Comparison of ENCODE assay signal across 11 mouse cellular contexts in the genomic region with DNA sequence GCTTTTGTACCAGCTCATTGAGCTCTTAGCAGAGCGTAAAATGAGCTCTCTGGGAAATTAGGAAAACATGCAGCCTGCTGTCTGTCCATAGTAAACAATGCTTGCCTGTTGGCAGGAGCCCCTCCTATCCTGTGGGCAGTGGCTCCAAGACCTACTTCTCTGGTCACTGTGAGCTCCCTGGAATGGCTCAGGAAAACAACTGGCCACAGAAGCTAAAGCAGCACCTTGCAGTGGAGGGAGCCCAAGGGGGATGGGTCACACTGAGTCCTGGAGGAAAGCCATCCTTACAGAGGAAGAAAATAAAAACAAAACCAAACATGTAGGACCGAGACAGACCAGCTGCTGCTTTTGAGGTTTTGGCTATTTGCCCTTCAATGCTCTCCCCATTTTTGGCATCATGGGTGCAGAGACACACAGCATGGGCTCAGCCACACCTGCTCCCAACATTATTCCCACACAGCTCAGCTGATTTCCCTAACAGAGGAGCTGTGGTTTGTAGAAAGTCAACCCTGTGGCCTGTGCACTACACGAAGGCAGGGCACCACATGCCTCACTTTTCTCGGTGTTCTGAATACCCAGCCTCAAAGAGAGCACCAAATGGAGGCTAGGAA. TPM values are rescaled to one million over a fixed set of nuclear protein-coding genes. Genes with fewer than 3 reads are reported as not detected.
DNase-seq lines count a peak whose midpoint lies in the region; ATAC-seq and TF ChIP-seq lines count a peak whose summit lies in the region.
"Had no signal": no experiment of that assay in that cellular context is flagged by ENCODE, and none has a peak within 500 bp of the region (broad histone marks: within the 10 kb centered on the region; RNA-seq: fewer than 3 reads in every experiment).

No protein-coding gene starts in this region.

- WGBS in kidney, postnatal 0 days = 15% methylated on average over 4 of the region's 4 CpGs
- WGBS in embryonic facial prominence, embryonic 14.5 days = 28% methylated on average over 4 of the region's 4 CpGs
- WGBS in midbrain, embryonic 16.5 days = 41% methylated on average over 4 of the region's 4 CpGs

- H3K4me2 ChIP-seq in kidney, postnatal 0 days (ENCODE audit: low read length) = no peak overlapping the region
- H3K4me2 ChIP-seq in embryonic facial prominence, embryonic 14.5 days (ENCODE audit: low read depth, low read length) = no peak overlapping the region
- H3K4me2 ChIP-seq in midbrain, embryonic 16.5 days (ENCODE audit: low read length) = no peak overlapping the region

- H3K27me3 ChIP-seq in kidney, postnatal 0 days (ENCODE audit: insufficient read depth, low read length) = no peaks in the 10 kb centered on the region
- H3K27me3 ChIP-seq in embryonic facial prominence, embryonic 14.5 days (replicated peaks; ENCODE audit: control insufficient read depth, insufficient read depth, low read length) = no peaks in the 10 kb centered on the region
- no peaks in the 10 kb centered on the region for H3K27me3 ChIP-seq in midbrain, embryonic 16.5 days (ENCODE audit: control insufficient read depth, insufficient read depth, low read depth, low read length)

- ATAC-seq in kidney, postnatal 0 days (replicated peaks; ENCODE audit: low FRiP score, low read depth) = peak; percentile 49; the same call in 1 of the 2 replicates
- ATAC-seq in embryonic facial prominence, embryonic 14.5 days (ENCODE audit: low read depth) = peak; percentile 47; the same call in 1 of the 2 replicates
- 0 out of 2 replicates have a peak, but pooled peaks have one; percentile 54 for ATAC-seq in midbrain, embryonic 16.5 days

- no peak overlapping the region for H3K4me3 ChIP-seq in kidney, postnatal 0 days (replicated peaks; ENCODE audit: low read depth, low read length)
- H3K4me3 ChIP-seq in embryonic facial prominence, embryonic 14.5 days (ENCODE audit: low read depth, low read length) = no peak overlapping the region
- H3K4me3 ChIP-seq in midbrain, embryonic 16.5 days (ENCODE audit: low read depth, low read length) = no peak overlapping the region
- H3K4me3 ChIP-seq: left cerebral cortex, adult 2 months had no signal

- peaks cover 8% of the 10 kb centered on the region; the same call in 1 of the 2 replicates for H3K4me1 ChIP-seq in kidney, postnatal 0 days (replicated peaks; ENCODE audit: insufficient read depth, low read length)
- H3K4me1 ChIP-seq in embryonic facial prominence, embryonic 14.5 days (ENCODE audit: control insufficient read depth, insufficient read depth, low read length) = no peaks in the 10 kb centered on the region
- H3K4me1 ChIP-seq in midbrain, embryonic 16.5 days (ENCODE audit: control insufficient read depth, insufficient read depth, low read length) = peaks cover 8% of the 10 kb centered on the region; the same call in 1 of the 2 replicates

- no peak overlapping the region for H3K27ac ChIP-seq in kidney, postnatal 0 days
- no peak overlapping the region for H3K27ac ChIP-seq in embryonic facial prominence, embryonic 14.5 days (replicated peaks; ENCODE audit: low read depth, low read length)
- H3K27ac ChIP-seq in midbrain, embryonic 16.5 days (ENCODE audit: low read length) = no peak overlapping the region
- H3K27ac ChIP-seq: left cerebral cortex, adult 2 months; liver, embryonic 14.5 days had no signal

- no peaks in the 10 kb centered on the region for H3K36me3 ChIP-seq in kidney, postnatal 0 days (ENCODE audit: insufficient read depth, low read length)
- H3K36me3 ChIP-seq in embryonic facial prominence, embryonic 14.5 days (ENCODE audit: control insufficient read depth, insufficient read depth, low read length) = no peaks in the 10 kb centered on the region
- H3K36me3 ChIP-seq in midbrain, embryonic 16.5 days (ENCODE audit: control insufficient read depth, insufficient read depth, low read length) = no peaks in the 10 kb centered on the region

- TF ChIP-seq CTCF in kidney, postnatal 0 days (IDR thresholded peaks at IDR 0.05; ENCODE audit: low read depth) = no peak
- no peak for TF ChIP-seq CTCF in brain, embryonic 14.5 days (IDR thresholded peaks at IDR 0.05; ENCODE audit: borderline replicate concordance, extremely low read depth, insufficient read depth, insufficient read length)

- H3K9me3 ChIP-seq in kidney, postnatal 0 days (replicated peaks; ENCODE audit: low read length) = no peaks in the 10 kb centered on the region
- no peaks in the 10 kb centered on the region for H3K9me3 ChIP-seq in embryonic facial prominence, embryonic 14.5 days (ENCODE audit: control insufficient read depth, low read length)
- H3K9me3 ChIP-seq in midbrain, embryonic 16.5 days (replicated peaks; ENCODE audit: control insufficient read depth, low read length, poor library complexity, severe bottlenecking) = no peaks in the 10 kb centered on the region

- DNase-seq in kidney, postnatal 0 days (ENCODE audit: low spot score) = peak; percentile 69
- DNase-seq in kidney, adult 9 months = no peak
- peak; percentile 69 for DNase-seq in brain, embryonic 14.5 days (ENCODE audit: low read depth)
- DNase-seq in embryonic facial prominence, embryonic 14.5 days (ENCODE audit: low spot score) = peak; percentile 28
- no peak for DNase-seq in urinary bladder, postnatal 10 days (ENCODE audit: low spot score)
- DNase-seq in right cerebral cortex, adult 18-20 months = no peak
- DNase-seq: gastrocnemius, postnatal 25 days; right cerebral cortex, postnatal 14 days had no signal

- H3K9ac ChIP-seq in kidney, postnatal 0 days (ENCODE audit: low read depth, low read length) = no peak overlapping the region
- no peak overlapping the region for H3K9ac ChIP-seq in embryonic facial prominence, embryonic 14.5 days (ENCODE audit: low read depth, low read length)
- no peak overlapping the region for H3K9ac ChIP-seq in midbrain, embryonic 16.5 days (ENCODE audit: low read depth, low read length)
- H3K9ac ChIP-seq: liver, embryonic 14.5 days had no signal

- no peak for TF ChIP-seq POLR2A in brain, embryonic 14.5 days (IDR thresholded peaks at IDR 0.05; ENCODE audit: borderline replicate concordance, extremely low read depth, insufficient read depth, insufficient read length, poor library complexity, severe bottlenecking)

RNA-seq across cellular contexts. Expression of a gene that starts 52.1 kb away (rescaled TPM):
- 0.38 and 0.41 TPM in 2 replicates for polyA plus RNA-seq in kidney, postnatal 0 days (2015; fragmentation: Nextera tagmentation; extraction: Ambion mirVana)
- polyA plus RNA-seq in brain, embryonic 14.5 days (2012; rRNA removed) = 0.30 and 0.38 TPM in 2 replicates
- 0.11 and 0.42 TPM in 2 replicates for polyA plus RNA-seq in embryonic facial prominence, embryonic 14.5 days (2014; fragmentation: Nextera tagmentation; extraction: Ambion mirVana)
- 0.34 and 0.65 TPM in 2 replicates for polyA plus RNA-seq in midbrain, embryonic 16.5 days (2015; fragmentation: Nextera tagmentation; extraction: Ambion mirVana)

RNA-seq across cellular contexts. Expression of a gene that starts 56.6 kb away (rescaled TPM):
- polyA plus RNA-seq in kidney, postnatal 0 days (2015; fragmentation: Nextera tagmentation; extraction: Ambion mirVana) = 54.8 and 58.1 TPM in 2 replicates
- polyA plus RNA-seq in brain, embryonic 14.5 days (2012; rRNA removed) = 29.9 and 53.4 TPM in 2 replicates
- 77.9 and 92.6 TPM in 2 replicates for polyA plus RNA-seq in embryonic facial prominence, embryonic 14.5 days (2014; fragmentation: Nextera tagmentation; extraction: Ambion mirVana)
- polyA plus RNA-seq in midbrain, embryonic 16.5 days (2015; fragmentation: Nextera tagmentation; extraction: Ambion mirVana) = 19.4 and 24.5 TPM in 2 replicates

Comparison
In these comparisons a context has a peak if more than half of its experiments do, and no peak if none do; other contexts are left out.
1. DNase-seq: peak in kidney, postnatal 0 days (single experiment), brain, embryonic 14.5 days (single experiment) and embryonic facial prominence, embryonic 14.5 days (single experiment); none in kidney, adult 9 months (single experiment), urinary bladder, postnatal 10 days (single experiment) and right cerebral cortex, adult 18-20 months (single experiment).
2. Peak in every context shown above with its lines, with median percentiles within 50 percentile points of each other: ATAC-seq.